Mouse (Mus musculus): ENCODE data around the gene Tnr. TPM values are rescaled to one million over a fixed set of nuclear protein-coding genes. Genes with fewer than 3 reads are reported as not detected.

Tnr gene
- total and polyA plus RNA-seq, 3 experiments, result 0.01 TPM; not detected in 2

GRCm38 (mm10) chr1:159911006-159911405, 387.4 kb downstream of the Tnr start (continued):
- 0 out of 2 replicates have a peak, but pooled peaks have one; percentile 4 for TF ChIP-seq ZC3H11A (IDR thresholded peaks at IDR 0.05; ENCODE audit: low read depth, low read length)

- Histone ChIP-seq H3K27me3 (ENCODE audit: control insufficient read depth in 1 of 2, insufficient read depth in 2 of 2, low read length in 2 of 2) (no peaks in the 10 kb centered on the region), H3K27ac (ENCODE audit: control insufficient read depth, low read depth, low read length) (no peak overlapping the region), H3K9ac (ENCODE audit: control insufficient read depth, low read depth, low read length, poor library complexity, severe bottlenecking) (no peak overlapping the region), H3K4me3 (ENCODE audit: control insufficient read depth in 1 of 2, insufficient read depth in 1 of 2, low read depth in 2 of 2, low read length in 2 of 2) (no peak overlapping the region), H3K36me3 (ENCODE audit: control insufficient read depth in 1 of 2, insufficient read depth in 2 of 2, low read length in 2 of 2) (no peaks in the 10 kb centered on the region), H3K79me2 (ENCODE audit: control insufficient read depth, insufficient read depth, low read length, poor library complexity) (no peaks in the 10 kb centered on the region), H3K9me3 (replicated peaks; ENCODE audit: insufficient read depth, low read length) (no peaks in the 10 kb centered on the region), H3K4me1 (ENCODE audit: control insufficient read depth in 1 of 2, insufficient read depth in 2 of 2, low read length in 2 of 2) (no peaks in the 10 kb centered on the region)
- no peak for TF ChIP-seq MAFK (IDR thresholded peaks at IDR 0.05; ENCODE audit: borderline replicate concordance, low read depth, low read length)
- no peak for DNase-seq (ENCODE audit: low read depth, low spot score)
Measured at GRCm38 (mm10) chr1:159914726-159915125, 391.2 kb downstream of the Tnr start.

DNA sequence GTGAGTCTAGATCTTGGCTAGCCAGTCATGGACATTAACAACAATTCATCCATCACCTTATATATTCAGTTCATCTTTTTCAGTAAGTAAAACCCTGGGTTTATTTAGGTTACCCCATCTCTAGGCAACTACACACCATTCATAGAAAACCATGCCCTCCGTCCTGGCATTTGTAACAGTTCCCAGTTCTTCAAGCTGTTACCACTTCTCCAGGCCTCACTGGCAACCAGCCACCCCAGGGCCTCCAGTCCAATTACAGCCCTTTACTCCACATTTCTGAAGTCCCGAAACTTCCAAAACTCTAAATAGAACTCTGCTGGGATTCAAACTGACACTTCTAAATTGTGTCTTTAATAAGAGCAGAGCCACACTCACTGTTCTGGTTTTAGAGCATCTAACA, 397.0 kb downstream of the Tnr start:
- H3K4me3 ChIP-seq (ENCODE audit: control insufficient read depth in 1 of 2, insufficient read depth in 1 of 2, low read depth in 2 of 2, low read length in 2 of 2), result no peak overlapping the region
- no peak for DNase-seq (ENCODE audit: low read depth, low spot score)
- no peaks in the 10 kb centered on the region for H3K4me1 ChIP-seq (ENCODE audit: control insufficient read depth in 1 of 2, insufficient read depth in 2 of 2, low read length in 2 of 2)
- no peak overlapping the region for H3K27ac ChIP-seq (ENCODE audit: control insufficient read depth, low read depth, low read length)
- H3K9me3 ChIP-seq (replicated peaks; ENCODE audit: insufficient read depth, low read length), result no peaks in the 10 kb centered on the region
- no peak overlapping the region for H3K9ac ChIP-seq (ENCODE audit: control insufficient read depth, low read depth, low read length, poor library complexity, severe bottlenecking)
- H3K79me2 ChIP-seq (ENCODE audit: control insufficient read depth, insufficient read depth, low read length, poor library complexity), result no peaks in the 10 kb centered on the region
- no peak for TF ChIP-seq HCFC1 (IDR thresholded peaks at IDR 0.05; ENCODE audit: low read depth, low read length)
- TF ChIP-seq TCF12 (IDR thresholded peaks at IDR 0.05; ENCODE audit: low read depth, low read length), result no peak
- TF ChIP-seq BHLHE40 (IDR thresholded peaks at IDR 0.05; ENCODE audit: borderline replicate concordance, low read depth, low read length), result no peak
- no peak for TF ChIP-seq E2F4 (IDR thresholded peaks at IDR 0.05; ENCODE audit: borderline replicate concordance, low read depth, low read length)
- no peak for TF ChIP-seq USF1 (IDR thresholded peaks at IDR 0.05; ENCODE audit: low read depth, low read length)
- no peak for TF ChIP-seq NRF1 (IDR thresholded peaks at IDR 0.05; ENCODE audit: insufficient read depth, low read depth, low read length, poor library complexity, severe bottlenecking)
- TF ChIP-seq NELFE (IDR thresholded peaks at IDR 0.05; ENCODE audit: low read depth, low read length), result no peak
- no peak for TF ChIP-seq POLR2A (IDR thresholded peaks at IDR 0.05; ENCODE audit: control insufficient read depth in 1 of 2, insufficient read depth in 1 of 2, low read depth in 1 of 2, low read length in 2 of 2, poor library complexity in 1 of 2)
- no peaks in the 10 kb centered on the region for H3K36me3 ChIP-seq (ENCODE audit: control insufficient read depth in 1 of 2, insufficient read depth in 2 of 2, low read length in 2 of 2)
- H3K27me3 ChIP-seq (ENCODE audit: control insufficient read depth in 1 of 2, insufficient read depth in 2 of 2, low read length in 2 of 2), result no peaks in the 10 kb centered on the region

GRCm38 (mm10) chr1:159923010-159923409, 399.4 kb downstream of the Tnr start:
- Histone ChIP-seq H3K4me3 (ENCODE audit: control insufficient read depth in 1 of 2, insufficient read depth in 1 of 2, low read depth in 2 of 2, low read length in 2 of 2) (no peak overlapping the region), H3K4me1 (ENCODE audit: control insufficient read depth in 1 of 2, insufficient read depth in 2 of 2, low read length in 2 of 2) (no peaks in the 10 kb centered on the region), H3K36me3 (ENCODE audit: control insufficient read depth in 1 of 2, insufficient read depth in 2 of 2, low read length in 2 of 2) (no peaks in the 10 kb centered on the region), H3K79me2 (ENCODE audit: control insufficient read depth, insufficient read depth, low read length, poor library complexity) (no peaks in the 10 kb centered on the region), H3K27ac (ENCODE audit: control insufficient read depth, low read depth, low read length) (no peak overlapping the region), H3K27me3 (ENCODE audit: control insufficient read depth in 1 of 2, insufficient read depth in 2 of 2, low read length in 2 of 2) (no peaks in the 10 kb centered on the region), H3K9ac (ENCODE audit: control insufficient read depth, low read depth, low read length, poor library complexity, severe bottlenecking) (no peak overlapping the region), H3K9me3 (replicated peaks; ENCODE audit: insufficient read depth, low read length) (no peaks in the 10 kb centered on the region)
- TF ChIP-seq BHLHE40 (IDR thresholded peaks at IDR 0.05; ENCODE audit: borderline replicate concordance, low read depth, low read length), result no peak
- no peak for TF ChIP-seq CTCF (IDR thresholded peaks at IDR 0.05 in 2 of 3, conservative IDR thresholded peaks at IDR 0.05 in 1 of 3; ENCODE audit: control insufficient read depth in 1 of 3, insufficient read depth in 1 of 3, low read depth in 2 of 3, low read length in 3 of 3, poor library complexity in 1 of 3, severe bottlenecking in 1 of 3)
- no peak for TF ChIP-seq E2F4 (IDR thresholded peaks at IDR 0.05; ENCODE audit: borderline replicate concordance, low read depth, low read length)
- no peak for TF ChIP-seq NELFE (IDR thresholded peaks at IDR 0.05; ENCODE audit: low read depth, low read length)
- TF ChIP-seq POLR2AphosphoS2 (IDR thresholded peaks at IDR 0.05; ENCODE audit: low read length), result no peak
- TF ChIP-seq ETS1 (IDR thresholded peaks at IDR 0.05; ENCODE audit: low read depth, low read length), result no peak
- TF ChIP-seq ZNF384 (IDR thresholded peaks at IDR 0.05; ENCODE audit: low read depth, low read length), result no peak
- no peak for DNase-seq (ENCODE audit: low read depth, low spot score)
